Mouse (Mus musculus): Measurements from ENCODE around the gene Akr1cl.

- no peak for TF ChIP-seq TAL1 (IDR thresholded peaks at IDR 0.05; ENCODE audit: low read length)
- no peak for TF ChIP-seq GATA1 (IDR thresholded peaks at IDR 0.05; ENCODE audit: low read length)
Observed at GRCm38 (mm10) chr1:65039679-65040078, 7.1 kb upstream of the Akr1cl start.

Measured in erythroblast, embryonic 14.5 days (primary cell).